In the genomic region with DNA sequence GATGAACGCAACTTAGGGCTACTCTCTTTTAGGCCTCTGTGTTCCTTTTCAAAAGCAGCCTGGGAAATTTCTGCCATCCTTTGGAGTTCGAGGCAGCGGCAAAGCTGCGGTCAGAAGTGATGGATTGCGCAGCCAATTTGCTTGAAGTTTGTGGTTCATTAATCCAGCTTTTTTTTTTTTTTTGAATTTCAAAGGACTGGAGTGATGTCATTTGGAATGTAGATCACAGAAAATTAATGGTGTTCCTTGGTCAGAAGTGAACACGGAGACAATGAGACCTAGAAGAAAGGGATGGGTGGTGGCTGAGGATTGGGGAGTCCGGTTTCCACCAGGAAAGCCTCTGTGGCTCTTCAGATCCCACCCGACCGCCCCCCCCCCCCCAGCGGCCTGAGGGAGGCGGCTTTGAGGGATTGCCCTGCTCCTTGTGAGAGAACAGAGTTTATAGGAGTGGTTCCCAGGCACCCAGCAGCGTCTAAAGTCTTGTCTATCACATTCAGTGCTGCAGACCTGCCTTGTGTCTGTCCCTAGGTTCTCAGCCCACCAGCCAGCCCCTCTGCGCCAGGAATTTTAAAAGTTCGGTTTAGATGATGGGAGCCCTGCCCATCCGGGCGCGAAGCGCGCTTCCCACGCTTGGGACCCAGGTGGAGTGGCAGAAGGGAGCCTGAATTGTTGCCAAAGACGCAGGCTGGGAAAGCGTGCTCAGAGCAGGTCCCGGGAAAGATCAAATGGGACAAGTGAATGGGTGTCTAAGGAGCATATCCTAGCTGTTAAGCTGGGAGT, we compare ENCODE assay signal across 9 mouse cellular contexts.
DNase-seq lines count a peak whose midpoint lies in the region; ATAC-seq lines count a peak whose summit lies in the region.
"Had no signal": no experiment of that assay in that cellular context is flagged by ENCODE, and none has a peak within 500 bp of the region (broad histone marks: within the 10 kb centered on the region; RNA-seq: fewer than 3 reads in every experiment).

No protein-coding gene starts in this region.

- H3K27me3 ChIP-seq in kidney, embryonic 14.5 days (ENCODE audit: control insufficient read depth, insufficient read depth, low read length), result no peaks in the 10 kb centered on the region
- H3K27me3 ChIP-seq in embryonic facial prominence, embryonic 14.5 days (replicated peaks; ENCODE audit: control insufficient read depth, insufficient read depth, low read length), result no peaks in the 10 kb centered on the region
- no peaks in the 10 kb centered on the region for H3K27me3 ChIP-seq in neural tube, embryonic 15.5 days (replicated peaks)

- WGBS in kidney, embryonic 14.5 days, result 3% methylated on average over 22 of the region's 23 CpGs
- WGBS in embryonic facial prominence, embryonic 14.5 days, result 30% methylated on average over 21 of the region's 23 CpGs
- WGBS in neural tube, embryonic 15.5 days, result 4% methylated on average over 23 of the region's 23 CpGs

- no peak overlapping the region; the same call in 1 of the 2 replicates for H3K4me3 ChIP-seq in kidney, embryonic 14.5 days (ENCODE audit: low read length)
- H3K4me3 ChIP-seq in embryonic facial prominence, embryonic 14.5 days (ENCODE audit: low read depth, low read length), result no peak overlapping the region
- H3K4me3 ChIP-seq in neural tube, embryonic 15.5 days (replicated peaks), result peak overlapping the region; percentile 21

- peak; percentile 91 for ATAC-seq in kidney, embryonic 14.5 days (ENCODE audit: low FRiP score, low TSS enrichment)
- ATAC-seq in embryonic facial prominence, embryonic 14.5 days (ENCODE audit: low read depth), result peak; percentile 44
- ATAC-seq in neural tube, embryonic 15.5 days (ENCODE audit: low FRiP score), result peak; percentile 76
- ATAC-seq in inflammation-experienced regulatory T-cells, adult 6 months, result no peak

- H3K36me3 ChIP-seq in kidney, embryonic 14.5 days (ENCODE audit: control insufficient read depth, insufficient read depth, low read length), result no peaks in the 10 kb centered on the region
- H3K36me3 ChIP-seq in embryonic facial prominence, embryonic 14.5 days (ENCODE audit: control insufficient read depth, insufficient read depth, low read length), result no peaks in the 10 kb centered on the region
- H3K36me3 ChIP-seq in neural tube, embryonic 15.5 days, result no peaks in the 10 kb centered on the region

- peak overlapping the region; percentile 34 for H3K4me2 ChIP-seq in kidney, embryonic 14.5 days (replicated peaks; ENCODE audit: low read depth, low read length)
- peak overlapping the region; percentile 19; the same call in 1 of the 2 replicates for H3K4me2 ChIP-seq in embryonic facial prominence, embryonic 14.5 days (ENCODE audit: low read depth, low read length)
- H3K4me2 ChIP-seq in neural tube, embryonic 15.5 days, result peak overlapping the region; percentile 54

- 0 out of 2 replicates have a peak, but pooled peaks cover 7% of the 10 kb centered on the region for H3K4me1 ChIP-seq in kidney, embryonic 14.5 days (ENCODE audit: control insufficient read depth, insufficient read depth, low read length)
- H3K4me1 ChIP-seq in embryonic facial prominence, embryonic 14.5 days (ENCODE audit: control insufficient read depth, insufficient read depth, low read length), result no peaks in the 10 kb centered on the region
- peaks cover 11% of the 10 kb centered on the region for H3K4me1 ChIP-seq in neural tube, embryonic 15.5 days

- 0 out of 2 replicates have a peak overlapping the region, but pooled peaks have one; percentile 23 for H3K9ac ChIP-seq in kidney, embryonic 14.5 days (ENCODE audit: low read depth, low read length)
- H3K9ac ChIP-seq in embryonic facial prominence, embryonic 14.5 days (ENCODE audit: low read depth, low read length), result no peak overlapping the region
- H3K9ac ChIP-seq in neural tube, embryonic 15.5 days (replicated peaks), result no peak overlapping the region
- H3K9ac ChIP-seq: liver, embryonic 14.5 days had no signal

- H3K9me3 ChIP-seq in kidney, embryonic 14.5 days (ENCODE audit: control insufficient read depth, low read length), result no peaks in the 10 kb centered on the region
- H3K9me3 ChIP-seq in embryonic facial prominence, embryonic 14.5 days (ENCODE audit: control insufficient read depth, low read length), result no peaks in the 10 kb centered on the region
- H3K9me3 ChIP-seq in neural tube, embryonic 15.5 days (replicated peaks), result no peaks in the 10 kb centered on the region

- DNase-seq in kidney, adult 8-10 months, result no peak
- DNase-seq in embryonic facial prominence, embryonic 14.5 days (ENCODE audit: low spot score), result peak; percentile 14
- DNase-seq in layer of hippocampus, postnatal 14 days (ENCODE audit: low spot score in 2 of 2), result peak; percentile 85 to 94
- DNase-seq in gastrocnemius, postnatal 14 days, result no peak
- DNase-seq in cerebellum, adult 11 months, result no peak

- intact Hi-C loops in gastrocnemius, postnatal 14 days (cut with DNase I; ENCODE audit: low total_unique reads), result no loop called here

- H3K27ac ChIP-seq in kidney, embryonic 14.5 days (ENCODE audit: low read depth, low read length), result no peak overlapping the region
- H3K27ac ChIP-seq in embryonic facial prominence, embryonic 14.5 days (replicated peaks; ENCODE audit: low read depth, low read length), result no peak overlapping the region
- H3K27ac ChIP-seq in neural tube, embryonic 15.5 days (replicated peaks), result no peak overlapping the region
- H3K27ac ChIP-seq: liver, embryonic 14.5 days had no signal

Comparison
In these comparisons a context has a peak if more than half of its experiments do, and no peak if none do; other contexts are left out.
1. DNase-seq: peak in embryonic facial prominence, embryonic 14.5 days (single experiment) and layer of hippocampus, postnatal 14 days (2 of 2); none in kidney, adult 8-10 months (0 of 2), gastrocnemius, postnatal 14 days (single experiment) and cerebellum, adult 11 months (single experiment).
2. Peak in every context shown above with its lines, with median percentiles within 50 percentile points of each other: H3K4me2 ChIP-seq.